Mouse (Mus musculus) ES-CJ7 (cell line): ENCODE data around the gene Ank3.
A peak's percentile ranks its signal among the peaks of the same experiment; 100 is the strongest.

Experiments used
- DNase-seq: peaks from one replicate; pipeline ENCODE4 v3.0.0; 2011; ENCODE audit warnings: low read depth, low spot score

Ank3 gene

GRCm38 (mm10) chr10:69829236-69829635 is 430.7 kb downstream of the Ank3 start:
- no peak for DNase-seq

GRCm38 (mm10) chr10:69831568-69831967 is 433.0 kb downstream of the Ank3 start:
- DNase-seq: no peak

- DNase-seq: no peak
Observed at GRCm38 (mm10) chr10:69832241-69832640, 433.7 kb downstream of the Ank3 start.

- DNase-seq: no peak
Observed at GRCm38 (mm10) chr10:69832822-69833221, 434.2 kb downstream of the Ank3 start.

GRCm38 (mm10) chr10:69834700-69835099 is 436.1 kb downstream of the Ank3 start:
- no peak for DNase-seq

- DNase-seq: peak; percentile 84
Observed at GRCm38 (mm10) chr10:69845749-69846148, 447.2 kb downstream of the Ank3 start.

GRCm38 (mm10) chr10:69852366-69853091 is 454.0 kb downstream of the Ank3 start:
- peak; percentile 66 for DNase-seq

- no peak for DNase-seq
Observed at GRCm38 (mm10) chr10:69854587-69855185, 456.1 kb downstream of the Ank3 start.

- no peak for DNase-seq
Observed at GRCm38 (mm10) chr10:69858011-69858410, 459.4 kb downstream of the Ank3 start.

GRCm38 (mm10) chr10:69858897-69859605 is 460.5 kb downstream of the Ank3 start:
- DNase-seq: peak; percentile 45

GRCm38 (mm10) chr10:69859848-69860479 is 461.4 kb downstream of the Ank3 start:
- peak; percentile 91 for DNase-seq

GRCm38 (mm10) chr10:69862829-69863228 is 464.3 kb downstream of the Ank3 start:
- peak; percentile 76 for DNase-seq

- peak; percentile 82 for DNase-seq
Observed at GRCm38 (mm10) chr10:69870348-69870747, 471.8 kb downstream of the Ank3 start.

GRCm38 (mm10) chr10:69870947-69871346 is 472.4 kb downstream of the Ank3 start:
- DNase-seq: no peak

- DNase-seq: no peak
Observed at GRCm38 (mm10) chr10:69872182-69872741, 473.7 kb downstream of the Ank3 start.

- no peak for DNase-seq
Observed at GRCm38 (mm10) chr10:69872892-69873291, 474.3 kb downstream of the Ank3 start.

GRCm38 (mm10) chr10:69874806-69875205 is 476.2 kb downstream of the Ank3 start:
- no peak for DNase-seq

- DNase-seq: no peak
Observed at GRCm38 (mm10) chr10:69883935-69884680, 485.5 kb downstream of the Ank3 start.

GRCm38 (mm10) chr10:69888399-69888798 is 489.8 kb downstream of the Ank3 start:
- DNase-seq: peak; percentile 86

- DNase-seq: peak; percentile 50
Observed at GRCm38 (mm10) chr10:69889779-69890178, 491.2 kb downstream of the Ank3 start.

- no peak for DNase-seq
Observed at GRCm38 (mm10) chr10:69890389-69890985, 491.9 kb downstream of the Ank3 start.
